Mouse (Mus musculus): ENCODE measurements around the gene Ninl. TPM values are rescaled to one million over a fixed set of nuclear protein-coding genes. Genes with fewer than 3 reads are reported as not detected.
"Not testable (repeated sequence)": the region's sequence is repeated elsewhere in the genome, so short reads cannot be mapped to it uniquely, and the experiment has no call there.

Ninl gene
- total RNA-seq, 4 experiments from 2014 or later, result 5.8 to 10.5 (median 7.6) TPM

DNA sequence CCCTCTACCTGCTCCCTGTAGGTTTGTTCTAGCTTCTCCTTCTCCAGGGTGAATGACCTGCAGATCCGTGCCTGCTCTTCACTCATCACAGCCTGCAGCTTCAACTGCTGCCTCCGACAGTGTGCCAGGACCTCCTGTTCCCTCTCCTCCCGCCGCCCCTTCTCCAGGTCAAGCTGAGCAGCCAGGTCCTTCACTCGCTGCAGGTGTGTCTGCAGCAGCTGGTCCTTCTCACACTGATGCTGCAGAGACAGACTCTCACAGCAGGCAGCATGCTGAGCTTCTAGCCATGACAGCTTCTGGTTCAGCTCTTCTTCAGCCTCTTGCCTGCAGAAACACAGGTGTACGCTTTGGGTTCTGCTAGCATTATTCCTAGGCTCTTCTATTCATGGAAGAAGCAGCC, 89.1 kb downstream of the Ninl start:
- no peak for DNase-seq (ENCODE audit: low spot score in 2 of 2)

DNA sequence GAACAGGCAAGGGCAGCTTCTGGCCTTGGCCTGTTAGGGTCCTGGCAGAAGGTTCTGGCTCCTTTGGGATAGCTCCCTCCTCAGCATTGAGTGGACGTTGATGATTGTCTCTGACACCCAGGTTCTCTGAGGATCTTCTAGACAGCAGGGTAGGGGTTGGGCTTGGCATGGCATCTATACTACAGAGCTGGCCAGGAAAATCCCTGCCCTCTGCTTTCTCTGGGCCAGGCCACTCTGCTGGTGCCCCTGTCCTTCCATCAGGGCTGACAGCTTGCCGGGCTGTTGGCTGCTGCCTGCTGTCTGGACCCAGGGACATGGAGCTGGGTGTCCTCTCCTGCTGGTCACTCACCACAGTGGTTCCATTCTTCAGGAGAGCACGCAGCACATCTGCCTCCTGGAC, 89.5 kb downstream of the Ninl start:
- no peak for DNase-seq (ENCODE audit: low spot score in 2 of 2)

DNA sequence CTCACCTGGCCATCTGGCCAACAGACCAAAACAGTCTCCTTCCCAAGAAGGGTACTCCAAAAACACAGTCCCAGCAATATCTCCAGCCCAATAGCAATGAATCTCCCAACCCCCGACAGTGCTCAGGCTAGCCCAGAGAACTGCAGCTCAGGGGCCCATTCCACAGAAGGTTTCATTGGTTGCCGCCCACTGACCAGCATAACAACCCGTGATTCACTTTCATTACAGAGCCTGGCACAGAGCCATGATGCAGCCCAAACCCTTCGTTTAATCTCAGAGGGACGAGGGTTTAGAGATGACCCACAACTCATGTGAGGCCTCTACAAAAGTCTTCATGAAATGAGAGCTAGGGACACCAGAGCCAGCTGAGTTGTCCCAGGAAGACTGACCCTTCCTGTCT, 90.4 kb downstream of the Ninl start:
- no peak for DNase-seq (ENCODE audit: low spot score in 2 of 2)

DNA sequence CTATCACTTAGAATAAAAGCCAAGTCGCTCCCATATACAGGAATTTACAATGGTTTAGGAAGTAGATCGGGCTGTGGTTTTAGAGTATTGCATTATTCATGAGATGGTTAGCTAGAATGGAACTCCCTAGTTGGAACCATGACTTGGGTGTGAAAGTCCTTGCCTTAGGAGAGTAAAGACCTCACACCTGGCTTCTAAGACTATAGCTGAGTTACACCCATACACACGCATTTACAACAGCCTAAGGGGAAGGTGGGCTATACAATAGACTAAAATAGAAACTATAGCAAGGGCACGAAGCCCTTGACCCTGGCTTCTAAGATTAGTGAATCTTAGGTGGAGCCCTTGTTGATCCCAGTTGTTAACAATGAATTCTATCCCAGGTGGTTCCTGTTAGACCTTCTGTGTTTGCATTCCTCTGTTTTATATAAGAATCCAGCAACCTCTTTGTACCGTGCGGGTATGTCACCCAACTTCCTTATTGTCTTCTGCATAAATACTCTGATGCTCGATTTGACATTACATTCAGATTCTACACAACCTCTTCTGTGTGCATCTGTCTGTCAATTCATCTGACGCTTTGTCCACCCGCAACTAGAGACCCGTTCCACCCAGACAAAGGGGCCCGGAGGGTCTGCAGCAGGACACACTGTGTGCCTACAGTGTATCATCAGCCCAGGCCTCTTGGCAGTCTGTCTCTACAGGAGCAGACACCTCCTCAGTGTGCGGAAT, 91.1 kb downstream of the Ninl start:
- not testable (repeated sequence) for DNase-seq (ENCODE audit: low spot score in 2 of 2)

DNA sequence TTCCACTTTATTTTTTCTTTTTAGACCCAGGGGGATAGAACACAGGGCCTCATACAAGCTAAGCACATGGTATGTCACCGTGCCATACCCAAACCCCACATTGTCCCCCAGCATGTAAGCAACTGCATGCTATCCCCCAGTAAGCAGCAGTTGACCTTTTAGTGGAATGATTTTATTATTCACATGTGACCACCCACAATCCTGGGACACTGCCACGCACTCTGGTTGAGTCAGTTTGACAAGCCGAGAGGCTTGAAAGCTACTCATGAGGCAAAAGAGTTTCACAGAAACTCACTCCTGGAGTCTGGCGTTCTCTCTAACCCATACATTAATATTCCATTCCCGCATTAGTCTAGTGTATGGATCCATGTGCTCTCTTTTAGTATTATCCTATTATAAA, 91.8 kb downstream of the Ninl start:
- not testable (repeated sequence) for DNase-seq (ENCODE audit: low spot score in 2 of 2)

DNA sequence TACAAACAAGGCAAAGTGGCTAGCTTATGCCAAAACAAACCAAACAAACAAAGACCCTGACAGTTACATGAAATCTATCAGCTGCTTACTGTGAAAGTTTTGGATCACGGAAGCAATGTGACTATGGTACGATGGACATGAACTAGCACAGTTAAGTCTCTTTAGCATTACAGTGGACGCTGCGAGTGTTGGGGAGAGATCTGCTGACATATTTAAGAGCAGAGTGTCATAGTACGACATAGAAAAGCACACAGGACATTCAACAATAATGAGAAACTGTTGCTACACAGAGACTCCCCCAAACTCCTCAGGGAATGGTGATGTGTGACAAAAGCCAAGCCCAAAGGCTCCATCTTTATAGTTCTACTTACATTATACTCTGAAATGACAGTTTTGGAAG, 95.2 kb downstream of the Ninl start:
- no peak for DNase-seq (ENCODE audit: low spot score in 2 of 2)

DNA sequence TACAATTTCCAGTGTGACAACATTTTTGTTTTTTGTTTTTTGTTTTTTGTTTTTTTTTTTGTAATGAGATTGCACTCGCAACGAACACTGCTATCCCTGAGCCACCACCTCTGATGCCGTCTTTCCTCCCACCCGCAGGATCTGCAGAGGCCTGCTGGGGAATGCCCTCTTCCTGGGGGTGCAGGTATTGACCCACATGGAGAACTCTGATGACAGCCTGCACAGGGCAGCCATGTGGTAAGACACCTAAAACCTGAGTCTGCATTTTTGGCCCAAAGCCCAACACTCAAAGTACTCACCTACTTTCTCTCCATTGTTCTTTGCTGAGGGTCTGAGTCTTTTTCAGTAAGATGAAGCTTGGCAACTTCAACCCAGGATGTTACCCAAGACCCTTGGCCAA, 104.5 kb downstream of the Ninl start:
- no peak for DNase-seq (ENCODE audit: low spot score in 2 of 2)

DNA sequence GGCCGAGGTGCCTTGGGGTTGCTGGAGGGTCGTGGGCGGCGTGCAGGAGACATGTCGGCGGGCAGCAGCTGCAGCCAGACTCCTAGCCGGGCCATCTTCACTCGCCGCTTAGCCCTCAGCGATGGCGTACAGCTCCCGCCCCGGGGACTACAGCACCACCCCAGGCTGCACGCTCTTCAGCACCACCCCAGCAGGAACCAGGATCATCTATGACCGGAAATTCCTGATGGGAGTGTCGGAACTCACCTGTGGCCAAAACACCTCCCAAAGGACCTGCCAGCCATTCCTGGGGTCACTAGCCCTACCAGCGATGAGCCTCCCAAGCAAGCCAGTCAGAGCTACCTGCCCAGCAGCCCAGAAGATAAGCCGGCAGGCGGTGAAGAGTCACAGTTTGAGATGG, 105.7 kb downstream of the Ninl start:
- no peak for DNase-seq (ENCODE audit: low spot score in 2 of 2)

DNA sequence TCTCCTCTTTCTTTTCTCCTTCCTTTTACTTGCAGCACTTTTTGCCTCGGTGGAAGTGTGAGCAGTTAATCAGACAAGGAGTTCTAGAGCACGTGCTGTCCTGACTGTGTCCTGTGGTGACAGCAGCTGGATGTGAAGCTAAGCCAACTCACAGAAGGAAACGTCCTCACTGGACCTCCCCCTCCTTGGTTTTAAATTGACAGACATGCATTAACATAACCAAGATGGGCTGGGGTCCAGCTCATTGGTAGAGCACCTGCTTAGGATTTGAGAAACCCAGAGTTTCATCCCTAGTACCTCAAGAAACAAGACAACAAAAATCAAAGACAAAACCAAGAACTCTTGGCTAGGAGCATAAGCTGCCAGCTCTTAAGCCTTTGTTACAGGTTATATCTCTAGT, 108.4 kb downstream of the Ninl start:
- DNase-seq (ENCODE audit: low spot score in 2 of 2), result no peak

DNA sequence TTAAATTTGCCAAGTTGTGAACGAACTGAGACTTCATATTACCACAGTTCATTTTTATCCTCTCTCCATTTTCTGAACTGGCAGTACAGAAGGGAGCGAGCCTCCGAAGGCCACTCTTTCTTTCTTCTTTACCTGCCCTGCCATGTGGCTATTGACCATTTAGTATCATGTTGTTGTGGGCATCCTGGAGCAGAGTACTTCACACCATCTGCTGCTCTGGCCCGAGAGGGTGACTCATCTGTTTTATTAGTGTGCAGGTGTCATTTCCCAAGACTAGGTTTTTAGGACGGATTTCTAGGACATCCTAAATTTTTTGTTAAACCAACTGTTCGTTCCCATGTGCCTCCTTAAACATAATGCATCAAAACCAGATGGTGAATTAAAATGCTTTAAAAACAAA, 110.0 kb downstream of the Ninl start:
- no peak for DNase-seq (ENCODE audit: low spot score in 2 of 2)

DNA sequence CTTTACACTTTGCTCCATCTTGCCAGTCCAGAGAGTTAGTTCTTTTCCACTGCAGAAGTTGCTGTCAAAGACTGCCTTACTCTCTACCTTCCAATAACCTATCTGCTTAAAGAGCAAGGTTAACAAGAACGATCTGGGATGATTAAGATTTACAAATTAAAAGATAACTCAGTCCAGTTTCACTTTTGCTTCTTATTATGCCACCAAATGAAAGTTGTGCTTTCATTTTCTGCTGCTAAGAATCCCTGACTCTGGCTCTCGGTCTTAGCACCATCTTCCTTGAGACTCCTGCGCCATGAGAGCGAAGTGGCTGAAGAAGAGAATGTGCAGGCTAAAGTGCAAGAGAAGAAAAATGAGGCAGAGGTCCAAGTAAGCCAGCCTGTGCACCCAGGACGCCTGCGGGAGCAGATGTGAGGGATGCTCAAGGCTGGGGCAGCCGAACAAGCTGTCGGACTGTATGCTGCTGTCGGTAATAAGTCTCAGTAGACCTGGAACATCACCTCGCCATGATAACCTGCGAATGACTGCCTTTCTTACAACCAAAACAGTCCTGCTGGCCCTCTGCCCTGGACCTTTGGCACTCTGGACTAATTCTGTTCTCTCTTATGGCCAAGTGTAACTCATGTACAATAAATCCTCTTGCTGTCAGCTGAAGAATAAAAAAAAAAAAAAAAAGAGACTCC, 112.0 kb downstream of the Ninl start:
- DNase-seq (ENCODE audit: low spot score in 2 of 2), result no peak

DNA sequence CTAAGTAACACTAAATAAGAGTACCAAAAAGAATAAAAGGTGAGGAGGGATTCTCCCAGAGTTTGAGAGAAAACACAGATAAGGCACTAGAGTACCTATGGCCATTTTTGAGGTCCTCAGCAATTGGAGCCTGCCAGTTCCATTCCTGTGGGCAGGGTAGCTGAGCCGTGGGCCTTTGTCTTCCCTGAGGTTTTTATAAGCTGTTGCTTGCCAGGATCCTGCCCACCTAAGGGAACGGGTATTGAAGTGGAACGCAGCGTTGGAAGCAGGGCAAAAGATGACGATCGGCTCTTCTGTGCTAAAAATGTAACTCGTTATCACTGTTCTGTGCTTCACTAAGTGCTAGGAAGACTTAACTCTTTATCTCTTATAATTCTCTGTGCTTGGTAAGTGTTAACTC, 115.7 kb downstream of the Ninl start:
- DNase-seq (ENCODE audit: low spot score in 2 of 2), result no peak

DNA sequence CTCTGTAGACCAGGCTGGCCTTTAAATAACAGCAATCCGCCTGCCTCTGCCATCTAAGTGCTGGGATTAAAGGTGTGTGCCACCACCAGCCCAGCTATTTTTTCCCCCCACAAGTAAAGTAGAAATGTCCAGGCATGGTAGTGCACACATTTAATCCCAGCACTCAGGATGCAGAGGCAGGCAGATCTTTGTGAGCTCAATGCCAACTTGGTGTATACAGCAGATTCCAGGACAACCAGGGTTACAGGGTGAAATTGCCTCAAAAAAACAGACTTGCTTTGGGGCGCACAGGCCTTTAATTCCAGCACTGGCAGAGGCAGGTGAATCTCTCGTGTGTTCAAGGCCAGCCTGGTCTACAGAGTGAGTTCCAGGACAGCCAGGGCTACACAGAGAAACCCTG, 116.2 kb downstream of the Ninl start:
- DNase-seq (ENCODE audit: low spot score in 2 of 2), result no peak

DNA sequence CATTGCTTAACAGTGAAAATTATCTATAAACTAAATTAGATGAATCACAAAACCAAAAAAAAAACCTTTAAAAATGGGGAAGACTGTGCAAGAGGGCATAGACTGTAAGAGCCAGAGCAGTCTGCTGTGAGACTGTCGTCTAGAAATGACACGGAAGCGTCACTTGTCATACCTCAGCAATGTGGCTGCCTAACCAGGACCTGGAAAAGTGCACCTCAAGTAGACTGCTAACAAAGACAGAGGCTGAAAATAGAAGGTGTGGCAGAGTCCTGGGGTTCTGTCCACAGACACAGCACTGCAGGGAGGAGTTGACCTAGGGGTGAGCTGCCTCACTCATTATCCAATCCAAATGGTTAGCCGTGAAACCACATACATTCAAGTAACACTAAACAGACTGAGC, 117.0 kb downstream of the Ninl start:
- DNase-seq (ENCODE audit: low spot score in 2 of 2), result no peak

DNA sequence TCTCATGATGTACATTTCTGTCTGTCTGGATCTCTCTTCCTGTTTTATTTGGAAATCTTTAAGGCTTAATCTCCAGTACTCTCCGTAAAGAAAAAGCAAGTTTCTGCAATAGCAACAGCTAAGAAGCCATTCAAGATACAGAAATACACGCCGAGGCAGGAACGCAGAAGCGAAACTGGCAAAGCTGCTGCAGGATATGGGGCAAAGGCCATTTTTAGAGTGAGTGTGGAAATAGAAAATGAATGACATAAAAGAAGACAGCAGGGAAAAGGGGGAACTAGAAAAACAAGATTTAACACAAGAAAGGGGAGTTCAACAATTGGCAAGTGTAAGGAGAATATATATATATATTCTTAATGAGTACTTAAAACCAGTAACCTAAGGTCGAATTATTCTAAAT, 117.5 kb downstream of the Ninl start:
- no peak for DNase-seq (ENCODE audit: low spot score in 2 of 2)

DNA sequence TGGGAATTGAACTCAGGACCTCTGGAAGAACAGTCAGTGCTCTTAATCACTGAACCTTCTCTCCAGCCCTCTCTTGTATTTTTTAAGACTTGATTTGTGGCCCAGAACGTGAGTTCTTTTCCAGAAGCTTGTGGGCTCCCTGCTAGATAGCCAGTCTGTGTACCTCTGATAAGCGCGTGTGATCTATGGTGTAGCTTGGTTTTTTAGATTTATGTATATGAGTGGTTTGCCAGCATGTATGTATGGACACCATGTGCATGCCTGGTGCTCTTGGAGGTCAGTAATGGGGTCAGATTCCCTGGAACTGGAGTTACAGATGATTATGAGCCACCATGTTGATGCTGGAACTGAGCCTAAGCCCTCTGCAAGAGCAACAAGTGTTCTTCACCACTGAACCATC, 118.6 kb downstream of the Ninl start:
- DNase-seq (ENCODE audit: low spot score in 2 of 2), result no peak

DNA sequence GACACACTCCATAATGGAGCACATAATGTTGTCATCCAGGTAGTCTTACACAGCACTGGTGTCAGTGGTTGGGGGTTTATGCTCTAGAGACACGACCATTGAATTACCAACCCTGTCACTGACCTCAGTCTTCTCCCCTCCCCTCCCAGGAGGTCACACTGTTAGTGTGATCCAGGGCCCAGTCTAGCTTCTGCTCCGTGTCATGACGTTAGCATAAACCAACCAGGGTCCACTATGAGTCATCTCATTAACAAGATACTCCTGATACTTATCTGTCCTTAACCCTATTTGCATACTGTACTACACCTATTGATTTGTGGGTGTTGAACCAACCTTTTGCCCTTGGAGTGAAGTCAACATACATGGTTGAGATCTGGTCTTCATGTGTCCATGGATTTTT, 120.5 kb downstream of the Ninl start:
- DNase-seq (ENCODE audit: low spot score in 2 of 2), result no peak

DNA sequence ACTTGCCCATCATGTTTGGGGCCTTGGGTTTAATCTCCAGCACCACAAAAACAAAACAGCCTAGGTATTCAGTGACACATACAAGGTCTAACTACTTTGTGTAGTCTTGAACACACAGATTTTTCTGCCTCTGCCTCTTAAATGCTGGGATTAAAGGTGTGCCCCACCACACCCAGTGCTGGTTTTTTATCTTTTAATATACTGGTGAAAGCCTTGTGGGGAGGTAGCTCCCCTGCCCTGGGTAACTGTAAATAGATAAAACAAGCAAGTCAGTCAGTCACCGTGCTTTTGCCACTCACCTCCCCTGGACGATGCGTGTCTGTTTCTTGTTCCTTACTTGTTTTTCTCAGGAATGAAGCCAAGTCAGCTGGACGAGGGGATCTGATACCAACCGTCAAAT, 123.4 kb downstream of the Ninl start:
- DNase-seq (ENCODE audit: low spot score in 2 of 2), result no peak

DNA sequence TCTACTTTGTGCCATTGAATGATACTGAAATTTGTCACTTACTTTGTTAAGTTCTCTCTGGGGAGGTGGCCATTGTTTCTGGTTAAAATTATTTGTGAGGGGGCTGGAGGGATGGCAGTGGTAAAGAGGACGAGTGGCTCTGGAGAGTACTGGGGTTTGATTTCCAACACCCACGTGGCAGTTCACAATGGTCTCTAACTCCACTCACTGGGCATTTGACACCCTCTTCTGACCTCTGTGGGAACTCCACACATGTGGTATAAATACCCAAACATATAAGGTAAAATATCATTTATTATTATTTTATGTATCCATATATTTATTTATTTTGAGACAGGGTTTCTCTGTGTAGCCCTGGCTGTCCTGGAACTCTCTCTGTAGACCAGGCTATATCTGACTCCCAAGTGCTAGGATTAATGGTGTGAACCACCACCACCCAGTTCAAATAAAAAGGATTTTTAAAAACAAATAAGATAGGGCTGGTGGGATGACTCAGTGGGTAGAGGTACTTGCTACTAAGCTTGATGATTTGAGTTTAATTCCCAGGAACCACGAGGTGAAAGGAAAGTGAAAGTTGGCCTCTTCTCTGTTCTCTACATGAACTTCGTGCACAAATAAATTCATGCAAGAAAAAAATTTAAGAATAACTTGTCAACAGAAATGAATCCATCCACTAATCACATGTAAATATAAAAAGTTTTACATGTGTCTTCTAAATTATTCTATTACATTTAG, 124.2 kb downstream of the Ninl start:
- no peak for DNase-seq (ENCODE audit: low spot score in 2 of 2)

DNA sequence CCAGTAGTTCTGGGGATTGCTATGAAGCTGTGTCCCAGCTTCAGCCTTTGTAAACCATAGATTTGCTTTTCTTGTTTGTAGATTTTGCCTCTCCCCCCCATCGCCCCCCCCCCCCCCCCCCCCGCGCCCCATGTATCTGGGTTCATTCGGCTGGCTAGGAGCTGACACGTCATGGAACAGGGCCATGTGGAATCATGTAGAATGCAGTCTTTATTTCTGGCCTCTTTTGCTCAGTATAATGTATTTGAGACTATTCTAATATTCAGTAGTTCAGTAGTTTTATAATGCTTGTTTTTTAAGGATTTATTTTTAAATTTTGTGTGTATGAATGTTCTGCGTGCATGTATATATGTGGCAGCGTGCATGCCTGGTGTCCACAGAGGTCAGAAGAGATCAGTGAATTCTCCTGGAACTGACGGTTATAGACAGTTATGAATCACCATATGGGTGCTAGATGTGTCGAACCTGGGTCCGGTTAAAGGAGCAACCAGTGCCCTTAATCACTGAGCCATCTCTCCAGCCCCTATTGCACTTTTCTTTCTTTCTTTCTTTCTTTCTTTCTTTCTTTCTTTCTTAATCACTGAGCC, 128.8 kb downstream of the Ninl start:
- no peak for DNase-seq (ENCODE audit: low spot score in 2 of 2)

DNA sequence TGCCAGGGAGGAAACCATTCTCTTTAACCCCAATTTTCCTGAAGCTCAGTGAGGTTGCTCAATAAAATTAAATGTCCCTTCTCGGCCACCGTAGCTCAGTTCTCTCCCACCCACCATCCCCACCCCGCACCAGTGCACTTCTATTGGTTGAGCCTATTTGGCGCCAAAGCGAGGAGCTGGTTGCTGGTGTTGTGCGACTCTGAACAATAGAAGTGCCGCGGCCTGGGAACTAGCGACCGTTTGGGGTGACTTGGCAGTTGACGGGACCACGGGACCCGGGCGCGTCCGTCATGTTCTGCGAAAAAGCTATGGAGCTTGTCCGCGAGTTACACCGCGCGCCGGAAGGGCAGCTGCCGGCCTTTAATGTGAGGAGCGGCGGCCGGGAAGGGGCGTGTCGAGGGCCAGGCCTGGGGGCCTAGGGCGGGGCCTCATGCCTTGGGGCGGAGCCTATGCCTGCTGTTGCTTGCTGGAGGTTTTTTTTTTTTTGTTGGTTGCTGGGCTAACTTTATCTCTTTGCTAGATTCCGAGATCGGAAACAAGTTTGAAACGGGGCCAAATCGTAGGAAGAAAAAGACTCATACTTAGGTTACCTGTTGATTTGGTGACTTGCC, 129.6 kb downstream of the Ninl start:
- peak; percentile 76 to 85 for DNase-seq (ENCODE audit: low spot score in 2 of 2)

DNA sequence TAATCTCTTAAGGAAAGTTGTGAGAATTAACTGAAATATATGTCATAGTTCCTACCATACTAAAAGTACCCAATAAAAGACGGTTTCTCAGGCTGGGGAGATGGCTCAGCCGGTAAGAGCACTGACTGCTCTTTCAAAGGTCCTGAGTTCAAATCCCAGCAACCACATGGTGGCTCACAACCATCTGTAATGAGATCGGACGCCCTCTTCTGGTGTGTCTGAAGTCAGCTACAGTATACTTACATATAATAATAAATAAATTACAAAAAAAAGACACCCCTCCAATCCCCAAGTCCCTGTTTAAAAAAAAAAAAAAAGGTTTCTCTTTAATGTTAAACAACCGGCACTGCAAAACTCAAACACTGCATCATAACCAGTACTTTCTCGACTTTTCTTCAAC, 130.3 kb downstream of the Ninl start:
- not testable (repeated sequence) for DNase-seq (ENCODE audit: low spot score in 2 of 2)
